Mouse (Mus musculus) c-Kit-positive CD71-positive TER-119-positive erythroid progenitor cells, embryonic 14.5 days (primary cell): ENCODE measurements around the gene Wdr70.

Experiments
- DNase-seq: peaks from one replicate; pipeline ENCODE4 v3.0.0-alpha.2; 2013; ENCODE audit warnings: low spot score

The Wdr70 gene

GRCm38 (mm10) chr15:7934105-7934504 lies 164.9 kb downstream of the Wdr70 start:
- DNase-seq, result no peak

GRCm38 (mm10) chr15:7931605-7932008 lies 167.4 kb downstream of the Wdr70 start:
- no peak for DNase-seq

GRCm38 (mm10) chr15:7925382-7925781 lies 173.6 kb downstream of the Wdr70 start:
- no peak for DNase-seq

GRCm38 (mm10) chr15:7923281-7923680 lies 175.7 kb downstream of the Wdr70 start:
- no peak for DNase-seq

GRCm38 (mm10) chr15:7922291-7923037 lies 176.5 kb downstream of the Wdr70 start:
- no peak for DNase-seq

- no peak for DNase-seq
These were observed 177.9 kb downstream of the Wdr70 start for GRCm38 (mm10) chr15:7921124-7921523.

- no peak for DNase-seq
These were observed 192.4 kb downstream of the Wdr70 start for GRCm38 (mm10) chr15:7906491-7907035.

GRCm38 (mm10) chr15:7899286-7899685 lies 199.7 kb downstream of the Wdr70 start:
- DNase-seq, result no peak

- no peak for DNase-seq
These were observed 207.3 kb downstream of the Wdr70 start for GRCm38 (mm10) chr15:7891547-7892282.

GRCm38 (mm10) chr15:7890286-7890685 lies 208.7 kb downstream of the Wdr70 start:
- no peak for DNase-seq

GRCm38 (mm10) chr15:7889362-7889674 lies 209.7 kb downstream of the Wdr70 start:
- no peak for DNase-seq

GRCm38 (mm10) chr15:7888617-7889361 lies 210.2 kb downstream of the Wdr70 start:
- no peak for DNase-seq

- DNase-seq, result no peak
These were observed 212.4 kb downstream of the Wdr70 start for GRCm38 (mm10) chr15:7886591-7886990.

- DNase-seq, result no peak
These were observed 213.9 kb downstream of the Wdr70 start for GRCm38 (mm10) chr15:7885106-7885505.

GRCm38 (mm10) chr15:7884181-7884580 lies 214.8 kb downstream of the Wdr70 start:
- no peak for DNase-seq

GRCm38 (mm10) chr15:7879956-7880355 lies 219.1 kb downstream of the Wdr70 start:
- no peak for DNase-seq

GRCm38 (mm10) chr15:7878861-7879260 lies 220.1 kb downstream of the Wdr70 start:
- no peak for DNase-seq

- no peak for DNase-seq
These were observed 221.2 kb downstream of the Wdr70 start for GRCm38 (mm10) chr15:7877560-7878467.

GRCm38 (mm10) chr15:7875879-7876278 lies 223.1 kb downstream of the Wdr70 start:
- DNase-seq, result no peak

- no peak for DNase-seq
These were observed 226.5 kb downstream of the Wdr70 start for GRCm38 (mm10) chr15:7872473-7872872.

- no peak for DNase-seq
These were observed 233.7 kb downstream of the Wdr70 start for GRCm38 (mm10) chr15:7865305-7865704.

- no peak for DNase-seq
These were observed 235.7 kb downstream of the Wdr70 start for GRCm38 (mm10) chr15:7863328-7863727.
